Mouse (Mus musculus) MEL (cell line): Measurements from ENCODE around the gene Cflar.

ENCODE experiments used
- CHD2 ChIP-seq: IDR thresholded peaks from 2 replicates; pipeline ENCODE4 v1.6.1; 2011; ENCODE audit warnings: low read length, improper control_type of control experiment
- CTCF ChIP-seq, 3 experiments: IDR thresholded peaks in 2 of 3; conservative IDR thresholded peaks in 1 of 3; 2 replicates each; pipeline ENCODE4 v1.5.1; 2011 to 2012; ENCODE audit warnings: low read length in 3 of 3, low read depth in 2 of 3, mild to moderate bottlenecking in 2 of 3, improper control_type of control experiment in 1 of 3, inconsistent platforms in 1 of 3, mixed read lengths in 1 of 3, moderate library complexity in 1 of 3; ENCODE audit not compliant: control insufficient read depth in 1 of 3, insufficient read depth in 1 of 3, poor library complexity in 1 of 3, severe bottlenecking in 1 of 3
- EP300 ChIP-seq, 2 experiments: IDR thresholded peaks; 2 replicates each; pipeline ENCODE4 v1.6.1; 2011; ENCODE audit warnings: improper control_type of control experiment in 2 of 2, low read length in 2 of 2, low read depth in 1 of 2, mild to moderate bottlenecking in 1 of 2
- GATA1 ChIP-seq: IDR thresholded peaks from 2 replicates; pipeline ENCODE4 v1.6.1; 2011; ENCODE audit warnings: low read depth, low read length, improper control_type of control experiment
- MAX ChIP-seq: IDR thresholded peaks from 2 replicates; pipeline ENCODE4 v1.6.1; 2011; ENCODE audit warnings: low read length, improper control_type of control experiment
- POLR2A ChIP-seq, 2 experiments: IDR thresholded peaks; 2 replicates each; pipeline ENCODE4 v1.6.1; 2011 to 2012; ENCODE audit warnings: low read length in 2 of 2, mild to moderate bottlenecking in 2 of 2, control low read depth in 1 of 2, improper control_type of control experiment in 1 of 2, low read depth in 1 of 2, moderate library complexity in 1 of 2; ENCODE audit not compliant: control insufficient read depth in 1 of 2, insufficient read depth in 1 of 2, poor library complexity in 1 of 2
- RAD21 ChIP-seq: IDR thresholded peaks from 2 replicates; pipeline ENCODE4 v1.6.1; 2011; ENCODE audit warnings: mild to moderate bottlenecking, low read depth, low read length, improper control_type of control experiment
- USF1 ChIP-seq: IDR thresholded peaks from 2 replicates; pipeline ENCODE4 v1.6.1; 2014; ENCODE audit warnings: low read depth, mild to moderate bottlenecking, inconsistent platforms, low read length, improper control_type of control experiment, moderate library complexity
- USF2 ChIP-seq, 2 experiments: IDR thresholded peaks; 2 replicates each; pipeline ENCODE4 v1.6.1; 2011 to 2012; ENCODE audit warnings: improper control_type of control experiment in 2 of 2, low read length in 2 of 2, borderline replicate concordance in 1 of 2, inconsistent platforms in 1 of 2, low read depth in 1 of 2, mild to moderate bottlenecking in 1 of 2; ENCODE audit not compliant: insufficient read depth in 1 of 2

GRCm38 (mm10) chr1:58717589-58718270 is 6.4 kb downstream of the Cflar start:
- no peak for TF ChIP-seq RAD21
- no peak for TF ChIP-seq MAX
- TF ChIP-seq USF2 (IDR thresholded peaks at IDR 0.05; ENCODE audit: borderline replicate concordance in 1 of 2, insufficient read depth in 1 of 2, low read depth in 1 of 2, low read length in 2 of 2) = no peak
- no peak for TF ChIP-seq CTCF (IDR thresholded peaks at IDR 0.05 in 2 of 3, conservative IDR thresholded peaks at IDR 0.05 in 1 of 3; ENCODE audit: control insufficient read depth in 1 of 3, insufficient read depth in 1 of 3, low read depth in 2 of 3, low read length in 3 of 3, poor library complexity in 1 of 3, severe bottlenecking in 1 of 3)
- peak; percentile 22 to 72; a peak in 3 of 4 replicates for TF ChIP-seq EP300 (IDR thresholded peaks at IDR 0.05; ENCODE audit: low read depth in 1 of 2, low read length in 2 of 2)
- no peak for TF ChIP-seq POLR2A (IDR thresholded peaks at IDR 0.05; ENCODE audit: control insufficient read depth in 1 of 2, insufficient read depth in 1 of 2, low read depth in 1 of 2, low read length in 2 of 2, poor library complexity in 1 of 2)
- TF ChIP-seq USF1 = no peak
- no peak for TF ChIP-seq CHD2
- TF ChIP-seq GATA1 = peak; percentile 32; the same call in 1 of the 2 replicates
